Mouse (Mus musculus) cerebellum, postnatal 36 days (tissue): ENCODE data around the gene Gm49027.
"Not testable (repeated sequence)": the region's sequence is repeated elsewhere in the genome, so short reads cannot be mapped to it uniquely, and the experiment has no call there.

Source experiments
- DNase-seq, 2 experiments: peaks; one replicate each; pipeline ENCODE4 v3.0.0; 2021 to 2022; ENCODE audit warnings: mixed read lengths in 2 of 2

The Gm49027 gene

DNA sequence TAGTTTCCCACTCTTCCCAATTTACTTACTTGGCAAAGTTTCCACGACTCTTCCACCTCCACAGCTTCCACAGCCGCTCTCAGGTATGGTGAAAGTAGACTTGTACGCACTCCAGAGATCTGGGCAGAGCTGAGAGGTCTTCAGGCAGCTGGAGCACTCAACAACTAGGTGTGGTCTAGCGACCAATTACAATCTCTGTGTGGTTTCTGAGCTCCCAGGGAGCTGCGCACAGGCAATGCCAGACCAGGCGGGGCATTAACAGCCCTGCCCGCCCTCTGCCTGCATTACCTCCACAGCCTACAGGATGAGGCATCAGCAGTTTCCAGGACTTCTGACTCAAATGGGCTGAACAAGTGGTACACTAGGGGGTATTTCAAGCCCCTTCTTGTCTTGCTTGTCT is at the start of gene Gm49027:
Gm49027 (minus strand) TSS at position 208 of the 400 bp plus-strand sequence.
- peak in 1 of 2 experiments; percentile 1 for DNase-seq

DNA sequence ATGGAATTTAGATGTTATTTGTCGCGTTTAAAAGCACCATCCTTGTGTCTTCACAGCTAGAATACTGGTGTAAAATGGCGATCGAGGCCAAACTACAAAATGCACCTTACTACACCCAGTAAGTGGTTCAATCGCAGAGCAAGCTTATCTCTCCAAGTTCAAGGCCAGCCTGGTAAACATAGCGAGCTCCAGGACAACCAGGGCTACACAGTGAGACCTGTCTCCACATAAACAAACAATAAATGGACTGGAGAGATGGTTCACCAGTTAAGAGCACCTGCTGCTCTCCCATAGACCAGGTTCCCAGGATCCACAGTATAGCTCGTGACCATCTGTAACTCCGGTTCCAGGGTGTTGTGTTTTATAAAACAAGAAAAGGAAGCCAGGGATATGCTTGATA is 48.1 kb upstream of the Gm49027 start:
- no peak for DNase-seq

DNA sequence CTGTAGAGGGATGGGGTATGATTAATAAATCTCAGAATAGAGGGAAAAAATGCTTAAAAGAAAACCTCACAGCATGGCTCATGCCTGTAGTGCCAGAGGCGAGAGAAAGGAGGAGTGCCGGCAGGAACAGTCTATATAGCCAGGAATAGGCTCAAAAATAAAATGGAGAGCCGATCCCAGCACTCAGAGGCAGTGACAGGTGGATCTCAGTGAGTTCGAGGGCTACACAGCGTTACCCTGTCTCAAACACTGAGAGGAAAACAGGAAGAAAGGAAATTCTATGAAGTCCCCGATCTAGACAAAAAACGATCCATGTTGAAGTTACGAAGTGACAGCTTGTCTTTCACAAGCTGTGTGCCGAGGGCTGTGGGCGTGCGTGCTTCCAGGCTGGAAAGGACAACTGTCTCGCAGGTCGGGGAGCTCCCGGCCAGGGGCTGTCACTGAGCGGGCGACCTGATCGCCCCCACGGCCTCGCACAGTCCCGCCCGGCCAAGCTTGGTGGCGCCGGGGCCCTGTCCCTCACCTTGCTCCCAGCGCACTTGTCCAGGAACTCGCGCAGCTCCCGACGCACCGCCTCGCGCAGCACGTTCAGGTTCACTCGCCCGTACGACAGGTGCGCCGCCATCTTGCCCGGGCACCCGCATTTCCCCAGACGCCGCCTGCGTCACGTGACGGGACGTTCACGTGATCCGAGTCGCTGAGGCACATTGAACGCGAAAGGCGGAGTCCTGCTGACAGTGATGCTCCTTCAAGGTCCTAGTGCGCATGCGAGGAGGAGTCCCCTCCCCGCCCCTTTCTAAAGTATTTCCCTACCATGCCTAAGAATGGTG is 47.3 kb upstream of the Gm49027 start, which contains the start of gene Vps33a:
Vps33a (minus strand) TSS at position 682 of the 830 bp plus-strand sequence.
- peak; percentile 98 for DNase-seq

DNA sequence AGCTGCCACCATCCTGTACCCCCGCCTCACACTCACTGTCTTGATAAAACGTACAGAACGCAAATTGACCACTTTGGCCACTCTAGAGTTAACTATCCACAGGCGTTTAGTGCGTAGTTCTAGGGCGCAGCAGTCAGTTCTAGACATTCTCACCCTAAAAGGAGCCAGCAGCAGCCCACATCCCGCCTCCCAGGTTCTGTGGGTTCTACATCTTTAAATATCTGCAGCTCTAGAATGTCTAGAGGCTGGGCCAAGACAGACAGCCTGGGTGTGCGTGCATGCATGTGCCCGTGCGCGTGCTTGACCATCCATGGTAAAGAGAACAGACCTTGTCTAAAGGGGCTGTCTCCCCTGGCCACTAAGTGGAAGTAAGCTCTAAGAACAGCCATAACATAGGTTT is 35.8 kb upstream of the Gm49027 start:
- DNase-seq = no peak

DNA sequence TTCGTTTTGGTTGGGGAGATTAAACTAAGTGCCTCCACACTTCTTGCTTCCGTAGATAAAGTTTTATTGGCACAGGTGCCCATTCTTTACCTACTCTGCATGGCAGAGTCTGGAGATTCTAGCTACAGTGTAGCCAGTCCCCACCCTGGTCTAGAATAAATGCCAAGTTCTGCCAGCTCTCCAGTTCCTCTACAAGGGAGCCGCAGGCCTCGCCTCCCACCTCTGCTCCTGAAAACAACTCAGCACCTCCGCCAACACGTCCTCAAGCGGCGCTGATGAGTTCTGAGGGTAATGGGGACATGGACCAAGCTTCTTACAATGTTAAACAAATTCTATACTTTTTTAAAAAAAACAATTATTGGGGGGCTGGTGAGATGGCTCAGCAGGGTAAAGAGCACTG is 34.3 kb upstream of the Gm49027 start:
- DNase-seq = no peak

DNA sequence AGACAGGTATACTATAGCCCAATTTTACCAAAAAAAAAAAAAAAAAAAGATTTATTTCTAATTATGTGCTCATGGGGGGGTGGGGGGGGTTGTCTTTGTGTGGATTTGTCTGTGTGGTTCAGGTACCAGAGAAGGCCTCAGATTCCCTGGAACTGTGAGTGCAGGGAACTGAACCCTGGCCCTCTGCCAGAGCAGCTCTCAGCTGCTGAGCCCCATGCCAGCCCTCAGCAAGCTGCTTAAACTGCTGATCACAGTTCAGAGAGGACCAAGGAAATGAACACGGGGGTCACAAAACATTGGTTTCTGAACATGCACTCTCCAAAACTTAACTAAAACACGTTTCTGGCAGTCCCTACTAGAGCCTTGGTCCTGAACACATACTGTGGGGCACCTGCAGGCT is 31.2 kb upstream of the Gm49027 start:
- DNase-seq = peak; percentile 79 to 84

DNA sequence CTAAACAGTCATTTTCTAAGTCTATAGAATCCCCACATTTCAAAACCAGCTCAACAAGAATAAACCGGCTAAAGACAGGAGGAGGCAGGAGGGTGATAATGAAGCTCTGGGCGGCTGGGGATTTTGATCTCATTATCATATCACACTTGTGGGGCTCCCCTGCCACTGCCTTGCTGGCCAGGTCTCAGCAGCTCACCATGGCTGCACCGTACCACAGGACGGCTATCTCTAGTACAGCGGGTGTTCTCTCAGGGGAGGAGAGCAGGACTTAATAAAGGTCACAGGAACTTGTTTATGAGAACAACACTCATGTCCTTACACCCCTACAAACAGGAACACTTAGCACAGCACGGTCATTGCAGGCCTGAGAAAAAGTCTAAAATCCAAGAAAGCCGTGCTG is 30.4 kb upstream of the Gm49027 start:
- DNase-seq = no peak

DNA sequence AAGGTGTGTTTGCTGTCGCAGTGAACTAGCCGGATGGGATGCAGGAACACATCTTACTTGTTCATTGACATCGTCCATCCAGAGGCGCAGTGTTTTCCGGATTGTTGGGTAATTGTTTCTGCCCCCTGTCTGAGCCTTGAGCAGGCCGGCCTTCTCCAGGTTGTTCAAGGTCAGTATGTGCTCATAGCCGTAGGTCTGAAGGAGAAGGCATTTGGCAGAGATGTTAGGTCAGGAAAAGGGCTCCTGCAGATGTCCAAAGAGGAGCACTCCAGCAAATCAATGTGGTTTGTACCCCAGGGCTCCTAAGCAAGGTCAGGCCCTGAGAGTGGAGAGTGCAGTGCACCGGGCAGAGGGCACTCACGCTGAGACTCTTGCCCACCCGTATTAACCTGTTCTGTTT is 8.5 kb upstream of the Gm49027 start:
- no peak for DNase-seq

DNA sequence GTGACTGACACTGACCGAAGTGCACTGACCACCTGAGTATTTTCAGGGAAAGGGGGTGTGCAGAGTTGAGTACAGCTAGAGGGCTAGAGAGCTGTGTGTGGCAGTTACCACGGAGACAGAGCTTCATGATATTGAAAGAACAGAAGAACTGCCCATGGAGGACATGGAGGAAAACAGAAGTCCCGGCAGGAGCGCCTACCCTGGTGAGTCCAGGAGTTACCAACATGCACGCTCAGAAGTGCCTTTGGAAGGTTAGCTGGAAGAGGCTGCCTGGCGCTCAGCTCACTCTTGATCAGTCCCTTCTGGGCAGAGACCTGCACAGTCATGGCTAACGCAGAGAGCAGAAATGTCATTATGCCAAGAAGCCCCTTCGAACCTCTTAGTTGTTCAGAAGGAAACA is 4.8 kb upstream of the Gm49027 start:
- no peak for DNase-seq

DNA sequence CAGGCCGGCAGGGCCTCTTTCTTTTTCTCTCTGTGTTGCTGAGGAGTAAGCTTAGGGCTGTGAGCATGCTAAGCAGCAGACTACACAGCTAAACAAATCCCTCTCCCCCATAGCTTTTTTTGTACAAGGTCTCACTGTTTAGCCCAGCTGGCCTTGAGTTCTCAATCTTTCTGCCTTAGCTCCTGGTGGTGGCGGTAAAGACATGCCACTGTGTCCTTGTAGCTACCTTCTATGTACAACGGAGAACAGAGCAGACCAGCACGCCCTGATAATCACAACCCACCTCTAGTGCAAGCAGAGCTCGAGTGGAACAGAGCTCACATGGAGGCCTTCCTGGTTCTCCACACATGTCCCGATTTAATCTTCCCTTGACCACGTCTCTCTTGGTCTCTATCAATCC is 3.4 kb upstream of the Gm49027 start:
- DNase-seq = peak in 1 of 2 experiments; percentile 1

DNA sequence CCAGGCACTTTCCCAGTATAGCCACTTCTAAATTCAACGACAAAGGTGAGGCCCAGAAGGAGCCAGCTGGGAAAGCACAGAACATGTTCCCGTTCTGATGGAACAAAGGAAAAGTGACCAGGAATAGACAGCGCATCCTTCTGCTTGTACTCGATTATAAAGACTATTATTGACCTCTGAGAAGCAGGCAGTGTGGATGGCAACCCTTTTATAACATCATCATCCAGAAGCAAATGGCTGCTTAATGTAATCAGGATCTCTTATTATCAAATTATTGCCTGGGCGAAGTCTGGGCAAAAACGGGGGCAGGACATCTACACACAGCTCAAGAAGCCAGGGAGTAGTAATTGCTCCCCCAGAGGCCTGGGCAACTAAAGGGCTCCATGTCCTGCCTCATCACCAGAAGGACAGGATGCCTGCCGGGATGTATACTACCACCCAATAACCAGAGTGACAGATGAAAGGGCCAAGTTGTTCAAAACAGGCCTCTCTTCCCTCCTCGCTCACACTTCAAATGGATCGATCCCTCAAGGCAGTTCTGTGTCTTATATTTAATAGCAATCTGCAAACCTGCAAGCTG is 718 bp upstream of the Gm49027 start:
- peak in 1 of 2 experiments; percentile 1 for DNase-seq

DNA sequence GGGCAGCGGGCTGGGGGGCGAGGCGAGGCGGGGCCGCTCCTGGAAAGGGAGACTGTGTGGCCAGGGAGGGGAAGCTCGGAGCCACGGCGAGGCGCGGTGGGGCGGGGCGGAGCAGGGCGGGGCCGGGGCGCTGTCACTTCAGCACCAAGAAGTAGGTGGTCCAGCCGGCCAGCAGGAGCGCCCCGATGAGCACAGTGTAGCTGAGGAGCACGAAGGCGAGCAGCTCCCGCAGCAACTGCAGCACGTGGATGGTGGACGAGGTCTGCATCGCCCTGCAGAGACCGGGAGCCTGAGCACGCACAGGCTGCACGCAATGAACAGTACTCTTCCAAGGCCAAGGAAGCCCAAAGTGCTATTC is 916 bp downstream of the Gm49027 start:
- DNase-seq = no peak

DNA sequence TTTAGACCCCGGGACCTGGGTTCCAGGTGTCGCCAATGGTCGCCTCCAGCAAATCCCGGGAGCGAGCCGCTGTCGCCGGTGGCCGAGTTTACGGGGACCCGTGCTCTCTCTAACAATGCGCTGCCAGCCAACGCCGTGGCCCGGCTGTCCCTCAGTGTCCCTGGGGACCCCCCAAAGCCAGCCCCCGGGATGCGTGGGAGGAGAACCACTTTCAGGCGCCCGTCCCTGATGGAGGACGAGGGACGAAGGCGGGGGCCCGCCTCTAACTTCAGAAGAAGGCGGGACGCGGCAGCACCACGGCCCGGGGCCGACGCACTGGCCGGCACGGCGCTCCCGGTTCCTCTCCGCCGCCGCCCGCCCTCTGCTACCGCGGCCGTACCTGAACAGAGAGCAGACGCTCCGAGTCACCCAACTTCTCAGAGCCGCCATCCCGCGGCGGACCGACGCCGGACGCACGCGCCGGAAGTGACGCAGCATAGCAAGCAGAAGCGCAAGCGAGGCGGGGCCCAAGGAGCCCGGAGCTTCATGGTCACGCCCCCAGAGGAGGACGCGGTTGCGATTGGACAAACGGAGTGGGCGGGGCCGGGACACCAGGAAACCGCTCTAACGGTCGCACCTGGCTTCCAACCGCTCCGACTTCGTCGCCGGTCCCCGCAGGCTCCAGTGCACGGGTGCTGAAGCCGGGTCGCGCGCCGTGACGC is 1.4 kb downstream of the Gm49027 start, which contains the start of gene Diablo:
Diablo (minus strand) TSS at position 485 of the 701 bp plus-strand sequence.
- DNase-seq = peak; percentile 96 to 98

DNA sequence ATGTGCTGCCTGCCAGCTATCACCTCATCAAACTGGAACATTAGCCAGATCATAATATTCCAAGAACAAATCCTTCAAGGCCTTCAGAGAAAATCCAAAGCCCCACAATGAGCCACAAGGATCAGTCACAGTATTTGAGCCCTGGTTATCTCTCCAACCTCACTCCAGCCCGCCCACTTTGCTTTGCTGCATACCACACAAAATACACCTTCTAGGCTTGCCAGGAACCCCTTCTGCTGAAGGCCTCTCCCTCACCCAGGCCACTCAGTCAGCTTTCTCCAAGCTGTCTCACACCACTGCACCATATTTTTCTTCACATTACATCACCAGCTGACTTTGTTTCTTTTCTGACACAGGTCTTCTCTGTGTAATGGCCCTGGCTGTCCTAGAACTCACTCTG is 3.1 kb downstream of the Gm49027 start:
- DNase-seq = peak in 1 of 2 experiments; percentile 1

DNA sequence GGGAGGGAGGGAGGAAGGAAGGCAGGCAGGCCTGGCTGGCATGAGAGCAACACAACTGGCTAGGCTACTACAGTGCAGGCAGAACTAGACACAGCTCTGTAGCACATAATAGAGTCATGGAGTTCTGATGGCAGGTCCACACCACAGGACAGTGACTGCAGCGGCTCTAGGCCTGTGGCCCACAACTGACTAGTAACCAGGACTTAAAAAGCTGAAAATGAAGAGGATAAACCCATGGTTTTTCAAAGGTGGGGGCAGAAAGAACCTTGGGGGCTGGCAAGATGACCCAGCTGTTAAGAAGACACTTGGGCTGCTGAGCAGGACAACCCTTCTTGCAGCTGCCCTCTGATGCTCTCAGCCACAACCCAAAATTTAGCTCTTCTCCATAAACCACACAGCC is 3.7 kb downstream of the Gm49027 start:
- peak in 1 of 2 experiments; percentile 0 for DNase-seq

DNA sequence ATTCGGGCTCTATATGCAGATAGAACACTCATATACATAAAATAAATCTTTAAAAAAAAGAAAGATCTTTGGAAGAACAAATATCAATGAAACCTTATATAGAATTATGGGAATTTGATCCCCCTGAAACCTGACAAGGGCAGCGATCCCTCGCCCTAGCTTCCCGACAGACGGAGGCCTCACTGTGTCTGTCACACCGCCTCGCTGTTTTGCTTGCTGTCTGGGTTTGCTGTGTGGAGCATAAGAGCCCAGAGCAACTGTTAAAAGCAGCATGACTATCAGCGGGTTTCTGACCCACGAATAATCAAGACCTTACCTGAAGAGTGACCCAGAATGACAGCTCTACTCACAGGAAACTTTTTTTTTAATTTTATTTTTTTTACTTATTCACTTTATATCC is 4.6 kb downstream of the Gm49027 start:
- peak in 1 of 2 experiments; percentile 0 for DNase-seq

DNA sequence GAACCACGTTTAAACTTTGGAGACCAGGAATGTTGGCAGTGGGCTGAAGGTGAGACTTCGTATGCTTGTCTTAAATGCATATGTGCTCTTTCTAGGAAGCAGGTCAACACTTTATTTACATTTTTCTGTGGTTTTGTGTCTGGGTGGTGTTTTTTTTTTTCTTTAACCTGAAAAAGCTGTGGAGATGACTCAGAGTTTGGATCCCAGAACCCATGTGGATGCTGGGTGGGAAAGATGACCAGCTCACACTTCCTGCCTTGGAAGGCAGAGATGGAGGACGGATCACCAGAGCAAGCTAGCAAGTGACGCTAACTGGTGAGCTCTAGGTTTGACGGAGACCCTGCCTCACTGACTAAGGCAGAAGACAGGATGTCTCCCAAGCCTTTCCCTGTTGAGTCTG is 10.4 kb downstream of the Gm49027 start:
- no peak for DNase-seq

DNA sequence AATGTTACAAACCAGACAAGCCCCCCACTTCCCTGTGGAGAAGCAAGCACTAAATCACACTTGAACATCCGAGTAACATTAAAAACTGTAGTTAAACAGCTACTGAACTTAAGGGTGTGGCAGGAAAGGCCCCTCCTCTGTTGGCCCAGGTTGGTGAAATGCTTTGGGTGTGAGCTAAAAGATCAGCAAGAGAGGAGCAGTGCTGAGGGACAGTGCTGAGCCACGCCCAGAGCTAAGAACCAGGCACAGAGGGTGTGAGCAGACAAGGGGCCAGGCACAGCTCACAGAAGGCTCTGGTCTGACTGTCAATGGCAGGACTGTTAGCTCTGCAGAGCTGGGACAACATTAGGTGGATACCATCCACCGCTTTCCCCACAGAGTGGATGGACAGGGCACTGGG is 13.2 kb downstream of the Gm49027 start:
- DNase-seq = no peak

DNA sequence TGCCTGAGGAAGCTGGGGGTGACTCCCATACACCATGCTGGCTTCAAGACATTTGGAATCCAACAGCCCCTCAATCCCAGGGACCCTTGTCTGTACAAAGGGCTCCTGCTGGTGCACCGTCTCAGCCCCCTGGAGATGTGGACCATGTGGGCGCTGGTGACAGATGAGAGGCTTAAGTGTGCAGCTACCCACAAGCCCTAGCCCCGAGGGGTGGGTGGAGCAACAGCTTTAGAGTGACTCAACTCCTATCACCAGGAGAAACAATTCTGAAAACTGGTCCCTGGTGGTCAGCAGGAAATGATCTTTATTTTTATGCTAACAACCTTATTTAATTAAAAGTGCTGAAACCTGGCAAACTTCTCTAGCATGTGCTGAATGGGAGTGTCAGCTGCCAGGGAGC is 13.9 kb downstream of the Gm49027 start:
- DNase-seq = not testable (repeated sequence)

DNA sequence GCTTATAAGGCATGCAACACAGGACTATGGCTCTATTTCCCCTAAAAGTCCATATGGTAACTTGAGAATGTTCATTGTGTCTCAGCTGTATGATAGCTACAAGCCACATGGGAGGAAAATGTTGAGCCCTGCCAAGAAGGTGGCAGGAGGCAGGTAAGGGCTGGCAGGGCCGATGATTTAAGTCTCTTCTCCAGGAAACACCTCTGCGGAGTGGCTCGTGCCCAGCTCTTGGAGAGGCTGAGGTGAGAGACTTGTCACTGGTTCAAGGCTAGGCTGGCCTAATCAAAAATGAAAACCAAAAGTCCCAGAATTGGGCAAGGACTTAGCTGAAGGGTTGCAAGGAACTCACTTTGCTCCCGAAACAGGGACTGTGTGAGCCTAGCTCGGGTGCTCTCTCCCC is 15.1 kb downstream of the Gm49027 start, which contains the start of gene B3gnt4:
B3gnt4 (plus strand) TSS at position 301 of the 400 bp plus-strand sequence.
- DNase-seq = no peak

DNA sequence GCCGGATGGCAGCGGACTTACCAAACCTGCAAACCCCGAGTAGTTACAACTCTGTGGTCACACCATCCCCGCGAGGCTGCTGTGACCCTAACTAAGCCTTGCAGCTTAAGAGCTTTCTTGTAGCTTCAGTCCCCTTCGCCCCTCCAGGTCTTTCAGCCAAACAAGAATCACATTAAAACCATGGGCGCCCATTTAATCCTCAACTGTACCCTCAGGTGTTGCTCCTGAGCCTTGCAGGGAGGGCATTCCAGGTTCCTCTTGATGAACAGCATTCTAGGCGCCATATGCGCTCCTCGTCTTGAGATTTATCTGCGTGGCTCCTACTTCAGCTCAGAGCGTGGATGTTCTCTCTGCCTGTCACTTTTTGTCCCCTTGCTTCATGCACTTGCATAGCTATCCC is 16.4 kb downstream of the Gm49027 start:
- DNase-seq = no peak

DNA sequence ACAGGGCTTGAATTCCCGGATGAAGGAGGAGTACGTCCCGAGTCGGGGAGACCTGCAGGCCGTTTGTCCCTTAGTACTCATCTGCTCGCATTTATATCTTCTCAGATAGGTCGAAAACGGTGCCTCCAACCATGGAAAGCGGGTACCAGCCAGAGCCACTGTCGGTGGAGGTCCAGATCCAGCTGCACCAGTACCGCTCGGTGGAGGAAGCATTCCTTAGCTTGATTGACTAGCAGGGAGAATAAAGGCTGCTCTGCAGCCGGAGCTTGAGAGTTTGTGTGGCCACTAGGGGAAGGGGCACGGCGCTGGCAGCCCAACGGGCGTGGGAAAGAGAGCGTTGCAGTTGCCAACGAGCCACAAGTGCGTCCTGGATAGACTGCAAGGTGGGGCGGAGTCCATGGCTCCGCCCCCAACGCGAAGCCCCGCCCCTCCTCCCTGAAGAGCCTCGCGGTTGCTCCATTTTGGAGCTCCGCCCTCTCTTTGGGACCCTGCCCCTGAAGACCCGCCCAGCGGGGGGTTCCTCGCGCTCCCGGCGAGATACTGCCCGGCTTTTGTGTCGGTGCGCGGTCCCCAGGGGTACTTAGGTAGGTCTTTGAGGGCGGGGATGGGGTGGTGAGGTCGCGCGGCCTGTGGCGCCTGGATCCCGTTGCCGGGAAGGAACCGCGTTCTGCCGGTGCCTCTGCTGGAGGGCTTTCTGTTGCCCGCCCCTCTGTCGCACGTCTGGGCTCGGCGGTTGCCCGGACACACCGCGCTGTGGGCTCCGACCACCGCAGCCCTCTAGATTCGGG is 17.2 kb downstream of the Gm49027 start:
- peak; percentile 58 to 73 for DNase-seq

DNA sequence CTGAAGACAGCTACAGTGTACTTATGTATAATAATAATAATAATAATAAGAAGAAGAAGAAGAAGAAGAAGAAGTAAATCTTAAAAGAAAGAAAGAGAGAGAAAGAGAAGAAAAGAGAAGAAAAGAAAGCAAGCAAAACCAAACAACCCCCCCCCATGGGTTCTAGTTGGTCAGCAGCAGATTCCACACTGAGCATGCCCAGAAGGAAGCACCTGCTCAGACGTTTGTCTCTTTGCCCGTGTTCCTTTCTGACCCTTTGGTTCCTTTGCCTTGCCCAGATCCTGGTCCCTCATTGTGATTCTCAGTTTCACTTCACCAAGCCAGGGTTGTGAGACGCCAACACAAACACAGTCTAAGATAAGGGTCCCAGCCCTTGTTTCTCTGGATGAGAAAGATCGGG is 23.3 kb downstream of the Gm49027 start:
- no peak for DNase-seq
